Mouse (Mus musculus) inflammation-experienced regulatory T-cells, adult 6 months (primary cell): ENCODE results near the gene Pnrc2. TPM values are rescaled to one million over a fixed set of nuclear protein-coding genes. Genes with fewer than 3 reads are reported as not detected.

Experiments
- ATAC-seq: one replicate; pipeline ENCODE4 v1.8.0; 2017
- polyA plus RNA-seq, 3 experiments: library from polyadenylated mRNA; unstranded; fragments of 100-300 nt; shearing (Covaris generic); gene quantifications; one replicate each; pipeline ENCODE4 v1.2.1; 2017

Pnrc2 gene
- polyA plus RNA-seq, 3 experiments from 2014 or later = 177 to 235 (median 211) TPM

- ATAC-seq = no peak
These were observed 51.9 kb downstream of the Pnrc2 start for GRCm38 (mm10) chr4:135821772-135822171.

Other genes with a start within 250 kb of the Pnrc2 start
- not detected for gene Ifnlr1, start 187.6 kb downstream of the Pnrc2 start, polyA plus RNA-seq
- not detected for gene Il22ra1, start 145.7 kb downstream of the Pnrc2 start, polyA plus RNA-seq
- not detected for gene Myom3, start 114.1 kb downstream of the Pnrc2 start, polyA plus RNA-seq
- 100 to 1,000 TPM; 184 to 209 (median 207) TPM for gene Srsf10, start 18.1 kb downstream of the Pnrc2 start, polyA plus RNA-seq
- gene Cnr2, start 21.5 kb upstream of the Pnrc2 start, polyA plus RNA-seq = 1 to 10 TPM; 1.9 to 8.0 (median 7.0) TPM
- gene Fuca1, start 46.9 kb upstream of the Pnrc2 start, polyA plus RNA-seq = 100 to 1,000 TPM in 1 of 3 experiments, 10 to 100 TPM in 2; 81.7 to 101 (median 98.9) TPM
- gene Hmgcl, start 72.6 kb upstream of the Pnrc2 start, polyA plus RNA-seq = 10 to 100 TPM; 70.5 to 83.4 (median 77.2) TPM
- 10 to 100 TPM; 14.2 to 26.3 (median 19.0) TPM for gene Gale, start 89.9 kb upstream of the Pnrc2 start, polyA plus RNA-seq
- 10 to 100 TPM; 61.2 to 78.8 (median 65.5) TPM for gene Lypla2, start 98.8 kb upstream of the Pnrc2 start, polyA plus RNA-seq
- 10 to 100 TPM in 1 of 3 experiments, 1 to 10 TPM in 2; 8.3 to 16.7 (median 9.8) TPM for gene Pithd1, start 113.4 kb upstream of the Pnrc2 start, polyA plus RNA-seq
- 10 to 100 TPM; 47.2 to 77.0 (median 56.2) TPM for gene Eloa, start 147.9 kb upstream of the Pnrc2 start, polyA plus RNA-seq
- 1,000 to 10,000 TPM in 2 of 3 experiments, 100 to 1,000 TPM in 1; 855 to 1,337 (median 1,209) TPM for gene Rpl11, start 179.6 kb upstream of the Pnrc2 start, polyA plus RNA-seq